Mouse (Mus musculus) kidney, postnatal 10 days (tissue): Measurements from ENCODE around the gene Sclt1.
"Not testable (repeated sequence)": the region's sequence is repeated elsewhere in the genome, so short reads cannot be mapped to it uniquely, and the experiment has no call there.

Experiments used
- DNase-seq: peaks from one replicate; pipeline ENCODE4 v3.0.0; 2021; ENCODE audit warnings: mixed read lengths

The Sclt1 gene

DNA sequence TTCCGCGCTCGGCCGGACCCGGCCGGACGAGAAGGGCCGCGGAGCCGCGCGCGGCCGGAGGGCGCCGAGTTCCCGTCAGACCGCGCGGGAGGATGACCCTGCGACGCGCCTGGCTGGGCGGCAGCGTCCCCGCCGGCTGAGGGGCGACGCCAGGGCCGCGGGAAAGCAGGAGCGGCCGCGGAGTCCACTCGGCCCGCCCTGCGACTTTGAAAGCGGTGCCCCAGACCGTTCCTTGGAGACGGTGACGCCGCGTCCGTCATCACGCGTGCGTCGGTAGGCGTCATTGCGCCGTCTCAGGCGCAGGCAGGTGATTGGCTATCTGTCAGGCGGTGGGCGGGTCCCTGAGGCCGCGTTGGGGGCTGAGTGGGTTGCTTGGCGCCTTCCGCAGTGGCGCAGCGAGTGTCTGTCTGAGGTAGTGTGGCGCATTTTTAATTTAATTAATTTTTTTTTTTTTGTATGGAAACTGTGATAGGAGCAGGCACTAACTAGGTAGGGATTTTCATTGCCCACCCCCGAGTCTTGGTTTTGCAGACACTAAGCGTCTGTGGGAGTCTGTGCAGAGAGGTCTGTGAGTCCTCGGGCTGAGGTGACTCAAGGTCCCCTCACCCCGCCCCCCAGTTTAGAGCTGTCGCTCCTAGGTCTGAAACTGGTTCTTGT lies at the start of gene Sclt1, which contains the start of gene D3Ertd751e:
Sclt1 (minus strand) TSS at position 237 of the 657 bp plus-strand sequence.
D3Ertd751e (plus strand) TSS at position 334 of the 657 bp plus-strand sequence.
- peak; percentile 98 for DNase-seq

DNA sequence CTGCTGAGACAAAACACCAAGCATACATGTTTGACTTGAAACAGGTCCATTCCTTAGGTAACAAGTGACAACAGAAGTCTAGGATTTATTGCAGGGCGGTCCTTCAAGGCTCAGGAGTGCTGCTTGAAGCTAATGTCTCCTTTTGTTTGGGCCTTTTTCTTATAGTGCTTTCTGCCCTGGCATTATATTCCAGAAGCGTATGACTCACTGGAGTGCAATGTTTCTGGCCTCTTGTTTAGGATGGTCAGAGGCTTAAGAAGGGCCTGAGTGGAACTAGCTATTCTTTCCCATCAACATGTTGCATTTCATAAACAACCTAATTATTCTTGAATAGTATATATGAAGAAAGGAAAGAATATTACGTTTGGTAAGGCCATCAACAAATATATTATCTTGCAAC lies 19.8 kb upstream of the Sclt1 start:
- no peak for DNase-seq

DNA sequence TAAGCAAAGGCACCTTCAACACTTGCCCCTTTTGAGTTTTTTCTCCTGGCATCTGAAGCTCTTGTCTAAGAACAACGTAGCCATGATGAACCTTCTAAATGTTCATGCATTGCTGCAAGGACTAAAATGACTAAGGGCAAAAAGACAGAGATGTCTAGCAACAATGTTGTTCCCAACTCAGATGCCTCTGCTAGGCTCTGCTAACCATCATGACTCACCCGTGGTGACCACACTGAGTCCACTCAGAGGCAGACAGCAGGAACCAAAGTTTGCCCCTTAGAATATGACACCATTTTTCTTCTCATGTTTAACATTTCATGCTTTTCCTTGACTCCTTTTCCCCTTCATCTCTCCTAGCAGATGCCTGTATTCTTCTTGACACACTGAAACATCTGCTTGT lies 12.2 kb upstream of the Sclt1 start:
- no peak for DNase-seq

DNA sequence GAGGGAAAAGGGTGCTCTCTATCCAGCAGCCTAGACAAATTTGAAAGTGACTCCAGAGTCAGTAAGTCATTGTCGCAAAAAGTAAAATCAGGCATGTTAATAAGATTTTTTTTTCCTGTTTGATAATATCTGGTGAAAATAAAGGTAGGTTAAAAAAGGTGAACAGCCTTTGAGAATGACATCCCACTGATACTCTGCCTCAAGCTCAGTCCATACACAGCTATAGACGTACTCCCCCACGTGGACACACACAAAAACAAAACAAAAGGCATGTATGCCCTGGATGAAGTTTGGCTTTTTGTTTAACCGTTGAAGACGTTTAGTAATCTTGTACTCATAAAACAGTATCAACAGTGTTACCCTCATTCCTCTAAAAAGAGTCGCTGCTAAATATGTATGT lies 1.1 kb upstream of the Sclt1 start:
- peak; percentile 17 for DNase-seq

DNA sequence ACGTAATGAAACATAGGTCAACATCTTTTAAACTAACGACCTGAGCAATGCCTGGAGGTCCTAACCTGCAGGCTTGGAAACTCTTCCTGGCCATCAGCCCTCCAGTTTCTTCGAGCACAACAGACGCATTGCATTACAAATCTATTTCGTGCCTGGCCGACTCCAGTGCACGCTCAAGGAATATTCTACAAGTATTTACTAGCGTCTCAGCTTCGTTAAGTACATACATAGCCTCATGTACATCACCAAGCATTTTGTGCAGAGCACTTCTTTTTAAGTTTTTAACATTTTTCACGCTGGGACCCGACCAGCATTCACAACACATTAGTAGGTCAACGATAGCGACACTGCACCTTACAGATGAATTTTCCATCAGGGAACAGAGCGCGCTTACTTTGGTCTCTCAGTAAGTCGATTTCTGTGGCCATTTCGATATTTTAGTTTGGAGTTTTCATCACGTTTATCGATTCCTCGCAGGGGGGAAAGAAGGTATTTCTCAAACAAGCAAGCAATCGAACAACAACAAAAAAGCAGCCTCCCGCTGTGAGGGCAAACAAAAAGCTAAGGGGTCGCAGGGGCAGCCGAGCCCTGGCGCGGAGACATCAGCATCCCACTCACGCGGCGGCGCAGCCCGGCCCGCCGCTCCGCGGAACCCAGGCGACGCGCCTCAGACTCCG lies 575 bp downstream of the Sclt1 start:
- DNase-seq: peak; percentile 11

DNA sequence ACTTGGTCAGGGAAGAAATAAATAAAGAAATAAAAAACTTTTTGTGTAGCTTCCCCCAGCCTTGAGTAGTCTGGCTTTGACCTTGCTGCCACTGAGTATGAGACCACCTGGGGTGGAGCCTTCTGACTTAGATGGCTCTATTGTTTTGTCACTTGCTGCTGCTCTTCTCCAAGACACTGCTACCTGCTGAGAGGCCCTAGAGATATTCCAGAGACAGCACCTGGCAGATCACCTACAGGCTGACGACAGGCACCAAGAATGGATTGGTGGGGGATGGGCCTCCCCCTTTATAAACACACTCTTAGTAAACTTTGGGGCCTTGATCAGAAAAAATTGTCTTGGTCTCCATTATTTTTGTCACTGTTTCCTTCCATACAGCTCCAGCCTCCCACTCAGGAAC lies 46.6 kb downstream of the Sclt1 start:
- DNase-seq: no peak

DNA sequence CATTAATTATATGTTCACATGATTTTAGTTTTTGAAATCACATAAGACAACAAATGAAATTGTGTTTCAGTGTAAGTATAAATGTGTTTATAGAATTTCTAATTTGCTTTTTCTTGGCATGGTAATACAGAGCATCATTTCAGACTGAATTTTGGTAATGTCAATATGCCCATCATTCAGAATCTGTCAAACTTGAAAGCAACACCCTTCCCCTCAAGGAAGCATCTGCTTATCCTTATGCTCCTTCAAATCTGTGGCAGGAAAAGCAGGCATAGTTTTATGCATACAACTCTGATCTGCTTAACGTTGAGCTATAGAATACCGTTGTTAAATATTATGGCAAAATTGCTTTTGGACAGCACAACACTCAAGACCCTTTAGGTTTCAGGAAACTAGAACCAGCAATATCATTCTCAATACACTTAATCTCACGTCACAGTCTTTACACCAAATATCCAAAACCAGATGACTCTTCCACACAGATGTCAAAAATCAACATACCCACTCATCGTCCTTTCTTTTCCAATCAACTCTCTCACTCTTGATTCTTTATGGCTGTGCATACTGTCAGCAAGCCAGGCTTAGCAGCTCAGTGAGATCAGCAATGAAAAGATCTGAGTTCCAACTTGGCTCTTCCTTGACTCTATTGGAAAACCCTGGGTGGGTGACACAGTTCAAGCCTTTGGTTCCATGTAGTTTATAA lies 49.7 kb downstream of the Sclt1 start:
- no peak for DNase-seq

DNA sequence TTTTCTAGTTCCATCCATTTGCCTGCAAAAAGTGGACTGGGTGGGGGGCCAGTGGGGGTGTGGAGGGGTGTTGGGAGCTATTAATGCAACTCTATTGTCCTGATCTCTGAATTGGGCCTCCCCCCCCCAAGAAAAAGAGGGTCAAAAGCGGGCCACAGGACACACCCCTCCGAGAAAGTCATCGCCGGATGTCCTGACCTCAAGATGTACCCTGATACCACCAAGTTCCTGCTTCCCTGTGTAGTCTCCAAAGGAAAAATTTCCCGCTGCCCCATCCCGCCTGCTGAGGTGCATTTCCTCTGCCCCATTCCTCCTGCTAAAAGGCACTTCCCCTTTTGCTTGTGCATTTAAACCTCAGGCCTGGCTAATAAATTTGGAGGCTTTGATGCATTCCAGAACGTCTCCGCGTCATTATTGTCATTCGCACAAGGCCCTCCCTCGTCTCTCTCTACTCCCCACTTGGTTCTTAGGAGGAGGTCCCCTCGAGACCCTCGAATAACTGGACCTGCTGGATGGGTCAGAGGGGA lies 52.1 kb downstream of the Sclt1 start:
- DNase-seq: not testable (repeated sequence)

DNA sequence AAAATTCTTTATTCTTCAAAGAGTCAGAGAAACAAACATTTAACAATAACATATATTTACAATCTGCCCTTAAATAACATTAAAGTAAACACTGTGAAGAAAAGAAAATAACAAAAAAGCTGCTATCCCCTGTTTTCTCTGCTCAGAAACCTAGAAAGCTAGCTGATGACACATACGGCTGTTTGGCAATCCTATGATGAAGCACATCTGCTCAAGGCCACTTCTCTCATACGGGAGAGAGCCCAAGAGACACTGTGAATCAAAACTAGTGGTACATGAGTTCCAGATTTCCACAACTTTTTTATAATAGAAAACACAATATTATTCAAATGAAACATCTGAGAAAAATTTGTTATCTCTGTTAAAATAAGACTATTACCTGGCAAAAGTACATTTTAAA lies 55.9 kb downstream of the Sclt1 start:
- DNase-seq: no peak

DNA sequence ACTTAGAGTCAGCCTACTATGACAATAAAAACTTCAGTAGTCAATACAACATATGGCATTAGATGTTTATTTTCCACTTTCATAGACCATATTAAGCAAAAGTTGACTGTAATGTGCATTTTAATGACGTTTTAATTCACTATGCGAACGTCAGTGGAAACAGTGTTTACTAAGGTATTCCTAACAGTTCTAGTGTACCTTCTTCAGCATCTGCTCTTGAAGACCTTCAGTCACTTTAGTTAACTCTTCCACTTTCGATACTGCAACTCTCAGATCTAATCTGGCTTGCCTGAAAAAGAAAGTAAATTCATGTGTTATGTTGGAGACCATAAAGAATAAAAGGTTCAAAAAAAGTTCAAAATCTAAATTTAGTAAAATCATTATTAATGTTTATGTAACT lies 60.2 kb downstream of the Sclt1 start:
- no peak for DNase-seq

DNA sequence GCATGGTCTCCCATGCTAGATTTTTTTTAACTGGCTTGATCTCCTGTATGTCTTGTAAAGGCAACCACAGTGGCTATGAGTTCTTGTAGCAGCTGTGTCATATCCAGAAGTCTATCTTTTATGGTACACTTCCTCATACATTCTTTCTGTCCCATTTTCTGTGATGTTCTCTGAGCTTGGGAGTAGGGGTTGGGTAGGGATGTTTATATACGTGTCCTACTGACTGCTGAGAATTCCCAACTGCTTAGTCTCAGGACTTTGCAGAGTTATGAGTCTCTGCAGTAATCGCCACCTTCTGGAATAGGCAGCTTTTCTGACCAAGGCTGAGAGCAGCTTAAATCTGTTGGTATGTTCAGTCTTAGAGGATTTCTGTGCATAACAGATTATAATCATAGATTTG lies 65.7 kb downstream of the Sclt1 start:
- no peak for DNase-seq

DNA sequence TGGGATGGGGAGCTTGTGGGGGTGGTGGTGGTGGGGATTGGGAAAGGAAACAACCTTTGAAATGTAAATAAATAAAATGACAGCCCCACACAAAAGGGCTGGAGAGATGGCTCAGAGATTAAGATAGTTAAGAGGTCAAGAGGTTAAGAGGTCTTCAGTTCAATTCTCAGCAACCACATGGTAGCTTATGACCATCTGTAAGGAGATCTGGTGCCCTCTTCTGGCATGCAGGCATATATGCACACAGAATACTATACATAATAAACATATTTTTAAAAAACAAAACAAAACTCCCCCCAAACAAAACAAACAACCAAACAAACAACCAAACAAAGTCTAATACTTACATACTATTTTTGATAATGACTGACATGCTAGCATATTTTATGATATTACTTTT lies 67.5 kb downstream of the Sclt1 start:
- no peak for DNase-seq

DNA sequence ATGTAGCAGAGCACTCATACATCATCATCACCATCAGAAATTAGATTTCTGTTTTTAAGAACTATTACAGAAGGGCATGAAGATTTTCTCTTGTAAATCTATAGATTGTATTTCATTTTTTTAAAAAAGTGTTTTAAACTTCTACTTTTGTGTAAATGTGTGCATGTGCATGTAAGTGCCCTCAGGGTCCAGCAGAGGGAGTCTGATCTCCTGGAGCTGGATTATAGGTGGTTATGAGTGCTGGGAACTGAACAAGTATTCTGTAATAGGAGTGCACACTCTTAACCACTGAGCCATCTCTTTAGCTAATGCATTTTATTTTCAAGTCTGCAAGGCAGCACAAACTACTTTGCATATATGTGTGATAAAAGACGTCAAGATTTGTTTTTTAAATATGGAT lies 86.7 kb downstream of the Sclt1 start:
- no peak for DNase-seq

DNA sequence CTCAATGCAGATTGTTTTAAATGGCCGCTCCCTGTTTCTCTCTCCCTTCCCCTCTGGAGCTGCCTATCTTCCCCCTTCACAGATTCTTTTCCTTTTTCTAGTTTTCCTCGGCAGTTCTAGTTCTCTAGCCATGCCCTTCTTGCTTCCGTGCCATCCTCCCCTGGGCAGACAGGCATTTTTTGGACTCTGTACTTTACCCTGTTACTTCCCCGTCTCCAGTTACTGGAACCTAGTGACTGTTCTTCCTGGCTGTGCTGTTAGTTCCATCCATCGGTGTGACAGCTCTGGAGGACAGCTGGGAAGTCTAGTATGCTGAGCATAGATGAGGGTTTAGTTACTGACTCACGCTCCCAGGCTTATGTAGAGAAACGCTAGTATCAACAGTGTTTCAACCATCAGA lies 121.3 kb downstream of the Sclt1 start:
- DNase-seq: no peak

DNA sequence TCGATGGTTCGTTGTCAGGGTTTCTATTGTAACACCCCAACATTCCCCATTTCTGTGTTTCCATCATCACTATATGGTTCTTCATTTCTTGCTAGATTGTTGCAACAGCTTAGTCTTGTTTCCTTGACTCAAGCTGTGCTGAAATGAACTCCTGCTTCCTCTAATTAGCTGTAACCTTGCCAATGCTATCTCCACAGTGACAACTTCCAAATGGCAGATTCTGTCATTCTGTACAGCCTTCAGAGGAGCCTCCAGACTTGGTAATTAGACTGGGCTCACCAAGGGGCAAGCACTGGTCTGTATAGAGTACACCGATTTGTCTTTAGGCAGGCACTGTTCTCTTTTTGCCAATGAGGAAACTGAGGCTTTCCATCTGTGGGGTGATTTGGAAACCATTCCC lies 123.8 kb downstream of the Sclt1 start:
- peak; percentile 33 for DNase-seq

DNA sequence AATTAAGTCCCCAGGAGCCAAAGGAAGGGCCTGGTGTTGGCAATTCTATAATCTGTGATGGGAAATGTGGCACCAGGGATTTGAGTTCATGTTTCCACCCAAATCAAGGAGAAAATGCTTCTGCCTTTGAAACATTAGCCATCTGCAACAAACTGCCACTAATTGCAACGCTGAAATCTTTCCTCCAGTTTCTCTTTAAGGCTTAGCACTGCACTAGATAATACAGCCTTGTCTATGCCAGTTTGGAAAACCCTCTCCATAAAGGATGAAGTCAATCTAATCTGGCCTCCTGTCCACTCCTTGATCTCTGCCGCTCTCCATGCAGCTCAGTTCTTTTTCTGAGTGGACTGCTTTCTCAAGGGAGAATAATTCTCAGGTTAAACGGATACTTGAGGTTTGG lies 124.3 kb downstream of the Sclt1 start:
- DNase-seq: no peak

DNA sequence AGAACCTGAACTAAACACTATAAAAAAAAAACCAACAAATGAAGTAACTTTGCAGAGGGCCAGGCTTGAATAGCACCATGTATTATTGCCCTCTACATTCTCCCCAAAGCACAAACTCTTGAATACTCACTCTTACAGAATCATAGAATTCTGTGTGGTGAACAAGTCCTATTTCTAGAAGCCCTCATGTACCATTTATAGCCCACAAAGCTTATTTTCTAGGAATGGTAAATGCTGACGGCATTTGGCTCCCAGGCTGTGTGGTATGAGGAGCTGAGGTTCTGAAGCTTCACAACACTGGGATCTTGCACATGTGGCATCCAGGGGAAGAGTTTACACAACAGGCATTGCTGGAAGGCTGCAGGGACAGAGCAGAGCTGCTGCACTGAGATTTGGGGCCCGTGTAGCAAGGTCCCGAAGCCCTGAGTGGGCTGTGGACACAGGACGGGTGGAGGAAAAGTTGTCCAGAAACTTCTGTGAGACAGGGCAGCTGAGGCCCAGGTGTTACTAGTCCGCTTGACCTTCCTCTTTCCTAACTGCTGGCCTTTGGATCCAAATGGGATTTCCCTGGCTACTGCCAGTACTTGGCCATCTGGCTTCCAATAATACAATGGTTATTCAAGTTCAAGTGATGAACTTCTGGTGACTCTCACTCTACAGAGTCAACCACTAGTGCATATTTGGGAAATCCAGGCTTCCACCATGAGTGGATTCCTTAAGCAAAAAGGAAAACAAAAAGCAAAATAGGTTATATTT lies 127.9 kb downstream of the Sclt1 start:
- DNase-seq: no peak

DNA sequence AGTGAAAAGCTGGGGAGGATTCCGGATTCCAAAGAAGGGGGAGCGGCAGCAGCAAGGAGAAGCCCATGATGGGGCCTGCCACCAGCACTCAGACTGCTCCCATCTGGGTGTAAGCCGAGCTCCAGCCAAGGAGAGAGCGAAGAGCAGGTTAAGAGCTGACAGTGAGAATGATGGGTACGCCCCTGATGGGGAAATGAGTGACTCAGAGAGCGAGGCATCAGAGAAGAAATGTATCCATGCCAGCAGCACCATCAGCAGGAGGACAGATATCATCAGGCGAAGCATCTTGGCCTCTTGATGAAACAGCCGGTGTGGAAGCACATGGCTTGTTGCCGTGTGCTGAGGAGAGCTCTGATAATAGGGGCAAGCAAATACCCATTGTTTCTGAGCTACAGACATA lies 128.6 kb downstream of the Sclt1 start:
- no peak for DNase-seq

DNA sequence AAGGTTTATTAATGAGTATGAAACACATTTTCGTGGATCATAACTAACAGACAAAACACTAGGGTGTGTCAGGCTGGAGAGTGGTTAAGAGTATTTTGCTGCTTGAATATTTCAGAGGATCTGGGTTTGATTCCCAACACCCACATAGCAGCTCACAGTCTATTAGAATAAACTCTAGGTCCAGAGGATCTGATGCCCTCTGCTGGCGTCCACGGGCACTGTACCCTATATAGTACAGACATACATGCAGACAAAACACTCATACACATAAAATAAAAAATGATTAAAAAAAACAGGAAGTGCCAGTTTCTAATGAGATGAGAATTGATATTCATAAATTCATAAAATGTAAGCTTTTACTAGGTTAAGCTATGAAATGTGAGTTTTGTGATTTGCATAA lies 130.1 kb downstream of the Sclt1 start:
- DNase-seq: peak; percentile 26

DNA sequence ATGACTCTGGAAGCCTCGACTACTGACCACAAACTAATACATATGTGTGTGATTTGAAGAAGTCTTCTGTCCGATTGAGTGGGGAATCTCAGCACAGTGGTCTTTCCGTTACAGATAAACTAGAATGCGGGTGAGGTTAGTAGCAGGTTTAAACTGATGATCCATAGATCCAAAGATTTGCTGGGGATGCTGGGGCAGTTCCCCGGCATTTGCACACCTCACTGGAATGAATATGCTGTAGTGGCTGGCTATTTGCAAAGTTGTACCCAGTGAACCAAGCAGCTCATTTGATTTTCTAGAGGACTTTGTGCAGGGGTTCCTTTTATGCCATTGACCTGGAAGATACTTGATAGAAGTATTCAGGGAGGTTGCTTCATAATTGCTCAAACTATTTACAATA lies 133.2 kb downstream of the Sclt1 start:
- DNase-seq: no peak

DNA sequence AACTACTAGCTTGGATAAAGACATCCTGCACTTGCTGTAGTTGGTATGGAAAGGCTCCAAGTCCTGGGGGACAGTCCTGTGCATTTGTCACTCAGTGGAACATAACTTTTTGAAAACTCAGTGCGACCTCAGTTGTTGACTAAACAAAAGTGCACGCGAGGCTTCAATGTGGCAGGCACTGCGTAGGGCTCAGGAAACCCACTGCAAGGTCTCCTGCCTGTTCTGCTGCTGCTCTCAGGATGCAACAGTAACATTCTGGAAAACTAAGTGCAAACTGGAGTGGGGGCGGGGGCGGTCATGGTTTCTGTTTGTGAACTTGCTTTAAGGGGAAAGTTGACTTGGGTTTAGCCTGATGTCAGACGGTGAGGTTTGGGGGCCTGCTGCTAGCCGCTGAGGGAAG lies 134.8 kb downstream of the Sclt1 start:
- peak; percentile 11 for DNase-seq

DNA sequence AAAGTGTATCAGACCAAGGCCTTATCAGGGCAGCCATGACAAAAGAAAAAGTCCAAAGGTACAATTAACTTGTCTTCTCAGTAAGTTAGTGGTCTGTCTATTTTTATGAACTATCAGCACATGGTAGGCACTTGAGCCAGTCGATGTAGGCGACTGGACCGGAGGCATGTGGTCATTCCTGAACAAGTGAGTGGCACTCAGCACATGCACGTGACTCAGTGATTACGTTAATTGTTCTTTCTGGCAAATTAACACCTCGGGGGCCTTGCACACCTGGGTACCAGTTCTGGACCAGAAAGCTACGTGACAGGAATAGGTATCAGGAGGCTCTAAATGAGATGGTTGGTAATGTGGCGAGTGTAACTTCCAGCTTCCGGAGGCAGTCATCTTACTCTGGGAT lies 135.3 kb downstream of the Sclt1 start:
- no peak for DNase-seq

DNA sequence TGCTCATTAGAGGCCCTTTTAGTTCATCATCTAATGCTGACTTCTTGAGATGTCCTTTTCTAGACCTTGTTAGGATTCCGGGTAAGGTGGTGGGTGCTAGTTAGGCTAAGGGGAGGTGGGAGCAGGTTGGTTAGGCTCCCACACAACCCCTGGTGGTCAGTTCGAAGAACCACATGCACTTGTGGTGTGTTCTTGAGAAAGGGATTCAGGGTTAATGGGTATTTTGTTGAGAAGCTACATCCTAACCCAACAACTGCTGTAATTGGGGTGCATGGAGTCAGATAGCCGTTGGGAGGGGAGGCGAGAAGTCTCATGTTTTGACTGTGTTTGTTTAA lies 136.0 kb downstream of the Sclt1 start:
- no peak for DNase-seq
